Mouse (Mus musculus) midbrain, postnatal 0 days (tissue): ENCODE measurements at regions not wholly inside any gene's neighbourhood (a gene's known extent, or its start where the extent isn't known, plus 50 kb on each side); places are given as distances from the start of the nearest gene placed in this dataset.

Experiments used
- ATAC-seq: fragments of 200-750 bp; cut with Nextera tagmentation; 2 replicates; pipeline ENCODE4 v1.8.0; 2017; ENCODE audit warnings: moderate number of reproducible peaks, mild to moderate bottlenecking, moderate TSS enrichment, moderate library complexity; ENCODE audit not compliant: low FRiP score
- DNase-seq: peaks from one replicate; pipeline ENCODE4 v3.0.0-alpha.2; 2015; ENCODE audit warnings: low spot score
- H3K27ac ChIP-seq: fragments of 300-500 bp; sonication (generic); 2 replicates; pipeline ENCODE4 v1.5.1; 2014; ENCODE audit warnings: low read depth, mild to moderate bottlenecking, low read length, mixed read lengths
- H3K27me3 ChIP-seq: fragments of 300-500 bp; sonication (generic); 2 replicates; pipeline ENCODE4 v1.6.1; 2014; ENCODE audit warnings: low read length, control low read depth, mixed read lengths; ENCODE audit not compliant: insufficient read depth
- H3K36me3 ChIP-seq: fragments of 300-500 bp; sonication (generic); 2 replicates; pipeline ENCODE4 v1.6.1; 2014; ENCODE audit warnings: low read length, control low read depth, mixed read lengths; ENCODE audit not compliant: insufficient read depth
- H3K4me1 ChIP-seq: fragments of 300-500 bp; sonication (generic); 2 replicates; pipeline ENCODE4 v1.6.1; 2014; ENCODE audit warnings: mild to moderate bottlenecking, control low read depth, antibody characterized with exemption, low read length, mixed read lengths; ENCODE audit not compliant: insufficient read depth
- H3K4me2 ChIP-seq: fragments of 300-500 bp; sonication (generic); 2 replicates; pipeline ENCODE4 v1.6.1; 2014; ENCODE audit warnings: low read depth, mild to moderate bottlenecking, low read length, mixed read lengths; ENCODE audit not compliant: poor library complexity, severe bottlenecking
- H3K4me3 ChIP-seq: fragments of 300-500 bp; sonication (generic); 2 replicates; pipeline ENCODE4 v1.5.1; 2014; ENCODE audit warnings: low read depth, mild to moderate bottlenecking, low read length, moderate library complexity
- H3K9ac ChIP-seq: fragments of 300-500 bp; sonication (generic); replicated peaks from 2 replicates; pipeline ENCODE4 v1.6.1; 2014; ENCODE audit warnings: mild to moderate bottlenecking, low read length, moderate library complexity, mixed read lengths; ENCODE audit not compliant: poor library complexity, severe bottlenecking
- H3K9me3 ChIP-seq: fragments of 300-500 bp; sonication (generic); 2 replicates; pipeline ENCODE4 v1.6.1; 2016; ENCODE audit warnings: low read length, control low read depth
- CTCF ChIP-seq: IDR thresholded peaks from 2 replicates; pipeline ENCODE4 v1.5.1; 2016; ENCODE audit warnings: antibody characterized with exemption, mild to moderate bottlenecking
- WGBS: fragments of 180-500 bp; shearing (Covaris S2); extraction: QIAGEN DNeasy Blood & Tissue Kit; methylation state at CpG from one replicate; pipeline ENCODE4 v1.1.7; 2014; 5-methylcytosine and 5-hydroxymethylcytosine counted together

DNA sequence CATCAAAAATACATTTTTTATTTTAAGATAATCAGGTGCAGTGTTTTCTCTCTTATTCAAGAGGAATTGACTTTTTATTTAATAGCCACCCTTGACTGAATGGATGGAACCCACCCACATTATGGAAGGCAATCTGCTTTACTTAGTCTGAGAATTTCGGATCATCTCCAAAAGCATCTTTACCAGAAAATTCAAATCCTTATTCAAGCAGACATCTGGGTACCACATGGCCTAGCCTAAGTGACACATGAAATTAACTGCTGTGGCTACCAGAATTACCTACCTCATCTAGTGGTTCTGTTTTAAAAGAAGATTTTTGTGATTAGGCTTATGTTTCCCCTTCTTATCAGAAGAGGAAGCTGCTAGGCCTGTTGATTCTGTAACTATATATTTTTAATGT is 178.9 kb upstream of the Tars start:
- DNase-seq = no peak
- TF ChIP-seq CTCF = no peak
- no peaks in the 10 kb centered on the region for H3K9me3 ChIP-seq
- no peak for ATAC-seq
- no peaks in the 10 kb centered on the region for H3K36me3 ChIP-seq
- no peak overlapping the region for H3K4me3 ChIP-seq
- H3K4me1 ChIP-seq = no peaks in the 10 kb centered on the region
- H3K9ac ChIP-seq = no peak overlapping the region
- no peak overlapping the region for H3K27ac ChIP-seq
- H3K4me2 ChIP-seq = no peak overlapping the region
- H3K27me3 ChIP-seq = no peaks in the 10 kb centered on the region
- 85% methylated on average over 1 of the region's 1 CpGs for WGBS

- ATAC-seq (no peak), DNase-seq (no peak)
- no peak overlapping the region for H3K27ac ChIP-seq
- no peak for TF ChIP-seq CTCF
- H3K4me2 ChIP-seq = no peak overlapping the region
- H3K9ac ChIP-seq = no peak overlapping the region
- no peaks in the 10 kb centered on the region for H3K4me1 ChIP-seq
- 94% methylated on average over 2 of the region's 2 CpGs for WGBS
- no peak overlapping the region for H3K4me3 ChIP-seq
- no peaks in the 10 kb centered on the region for H3K9me3 ChIP-seq
- no peaks in the 10 kb centered on the region for H3K27me3 ChIP-seq
- H3K36me3 ChIP-seq = no peaks in the 10 kb centered on the region
These were observed 174.9 kb upstream of the Tars start for GRCm38 (mm10) chr15:11574359-11574758.

DNA sequence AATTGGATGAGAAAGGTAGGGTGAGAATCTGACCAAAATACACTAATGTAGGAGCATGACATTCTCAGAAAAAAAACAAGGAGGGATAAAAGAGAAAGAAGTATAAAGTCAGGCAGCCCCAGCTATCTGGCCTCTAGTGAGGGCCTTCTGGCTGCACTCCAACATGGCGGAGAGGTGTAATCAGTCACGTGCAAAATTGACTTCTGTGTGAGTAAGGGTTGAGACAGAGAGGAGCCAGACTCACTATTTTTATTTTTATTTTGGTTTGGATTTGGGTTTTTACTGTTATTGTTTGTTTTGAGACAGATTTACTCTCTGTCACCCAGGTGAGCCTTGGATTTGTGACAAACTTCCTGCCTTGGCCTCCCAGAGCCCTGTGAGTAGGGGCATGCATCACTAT is 174.0 kb upstream of the Tars start:
- no peak overlapping the region for H3K4me3 ChIP-seq
- no peak overlapping the region for H3K9ac ChIP-seq
- H3K4me1 ChIP-seq = no peaks in the 10 kb centered on the region
- H3K9me3 ChIP-seq = no peaks in the 10 kb centered on the region
- TF ChIP-seq CTCF = no peak
- ATAC-seq = no peak
- no peaks in the 10 kb centered on the region for H3K36me3 ChIP-seq
- WGBS = 84% methylated on average over 2 of the region's 2 CpGs
- no peaks in the 10 kb centered on the region for H3K27me3 ChIP-seq
- DNase-seq = no peak
- H3K4me2 ChIP-seq = no peak overlapping the region
- no peak overlapping the region for H3K27ac ChIP-seq

- DNase-seq (no peak), ATAC-seq (no peak)
- 88% methylated on average over 4 of the region's 4 CpGs for WGBS
- H3K4me2 ChIP-seq = no peak overlapping the region
- no peak for TF ChIP-seq CTCF
- H3K36me3 ChIP-seq = no peaks in the 10 kb centered on the region
- H3K27ac ChIP-seq = no peak overlapping the region
- H3K4me3 ChIP-seq = no peak overlapping the region
- H3K9me3 ChIP-seq = no peaks in the 10 kb centered on the region
- no peaks in the 10 kb centered on the region for H3K4me1 ChIP-seq
- no peak overlapping the region for H3K9ac ChIP-seq
- H3K27me3 ChIP-seq = no peaks in the 10 kb centered on the region
These were observed 172.6 kb upstream of the Tars start for GRCm38 (mm10) chr15:11572063-11572462.

- 10% methylated on average over 10 of the region's 10 CpGs for WGBS
- Histone ChIP-seq H3K9ac (no peak overlapping the region), H3K4me1 (peaks cover 4% of the 10 kb centered on the region; the same call in 1 of the 2 replicates), H3K9me3 (no peaks in the 10 kb centered on the region), H3K4me2 (peak overlapping the region; percentile 24), H3K36me3 (no peaks in the 10 kb centered on the region), H3K27ac (no peak overlapping the region), H3K27me3 (no peaks in the 10 kb centered on the region), H3K4me3 (no peak overlapping the region)
- ATAC-seq (peak; percentile 57), DNase-seq (peak; percentile 27)
- TF ChIP-seq CTCF = no peak
These were observed 166.1 kb upstream of the Tars start for GRCm38 (mm10) chr15:11565503-11566031.

GRCm38 (mm10) chr15:11552568-11552967 is 153.1 kb upstream of the Tars start:
- no peaks in the 10 kb centered on the region for H3K9me3 ChIP-seq
- H3K27ac ChIP-seq = no peak overlapping the region
- ATAC-seq = no peak
- no peaks in the 10 kb centered on the region for H3K36me3 ChIP-seq
- H3K4me2 ChIP-seq = no peak overlapping the region
- no peak for DNase-seq
- H3K9ac ChIP-seq = no peak overlapping the region
- WGBS = 58% methylated on average over 2 of the region's 2 CpGs
- no peaks in the 10 kb centered on the region for H3K4me1 ChIP-seq
- no peaks in the 10 kb centered on the region for H3K27me3 ChIP-seq
- no peak overlapping the region for H3K4me3 ChIP-seq
- no peak for TF ChIP-seq CTCF
